Mouse (Mus musculus): ENCODE results near the gene Gfod1. TPM values are rescaled to one million over a fixed set of nuclear protein-coding genes. Genes with fewer than 3 reads are reported as not detected.

Gfod1 gene
- polyA plus RNA-seq, 1 experiment from 2014 or later, result 1.8 TPM

Other genes starting within 250 kb of the Gfod1 start
- 45.9 and 55.1 TPM in 2 replicates for gene Tbc1d7, start 132.7 kb downstream of the Gfod1 start, polyA plus RNA-seq (2014; fragmentation: Nextera tagmentation; extraction: Ambion mirVana)
- 14.8 and 18.2 TPM in 2 replicates for gene Sirt5, start 61.3 kb upstream of the Gfod1 start, polyA plus RNA-seq (2014; fragmentation: Nextera tagmentation; extraction: Ambion mirVana)
- gene Nol7, start 94.2 kb upstream of the Gfod1 start, polyA plus RNA-seq (2014; fragmentation: Nextera tagmentation; extraction: Ambion mirVana), result 137 and 145 TPM in 2 replicates
- gene Ranbp9, start 177.1 kb upstream of the Gfod1 start, polyA plus RNA-seq (2014; fragmentation: Nextera tagmentation; extraction: Ambion mirVana), result 11.2 and 13.6 TPM in 2 replicates